Mouse (Mus musculus) neural tube, embryonic 13.5 days (tissue): ENCODE measurements around the gene Prepl. TPM values are rescaled to one million over a fixed set of nuclear protein-coding genes. Genes with fewer than 3 reads are reported as not detected.

Source experiments
- ATAC-seq: fragments of 200-750 bp; cut with Nextera tagmentation; 2 replicates; pipeline ENCODE4 v1.8.0; 2017; ENCODE audit warnings: low read depth, mild to moderate bottlenecking, moderate TSS enrichment, moderate library complexity
- H3K27ac ChIP-seq: fragments of 300-500 bp; sonication (generic); replicated peaks from 2 replicates; pipeline ENCODE4 v1.5.1; 2015; ENCODE audit warnings: moderate library complexity, mild to moderate bottlenecking, inconsistent platforms
- H3K27me3 ChIP-seq: fragments of 300-500 bp; sonication (generic); 2 replicates; pipeline ENCODE4 v1.6.1; 2015; ENCODE audit warnings: mild to moderate bottlenecking, inconsistent platforms
- H3K36me3 ChIP-seq: fragments of 300-500 bp; sonication (generic); 2 replicates; pipeline ENCODE4 v1.6.1; 2015; ENCODE audit warnings: mild to moderate bottlenecking, inconsistent platforms
- H3K4me1 ChIP-seq: fragments of 300-500 bp; sonication (generic); replicated peaks from 2 replicates; pipeline ENCODE4 v1.6.1; 2015; ENCODE audit warnings: inconsistent platforms
- H3K4me2 ChIP-seq: fragments of 300-500 bp; sonication (generic); 2 replicates; pipeline ENCODE4 v1.6.1; 2015; ENCODE audit warnings: inconsistent platforms, mild to moderate bottlenecking, moderate library complexity
- H3K4me3 ChIP-seq: fragments of 300-500 bp; sonication (generic); 2 replicates; pipeline ENCODE4 v1.5.1; 2015; ENCODE audit warnings: mild to moderate bottlenecking, inconsistent platforms
- H3K9ac ChIP-seq: fragments of 300-500 bp; sonication (generic); 2 replicates; pipeline ENCODE4 v1.6.1; 2015; ENCODE audit warnings: moderate library complexity, mild to moderate bottlenecking, inconsistent platforms
- H3K9me3 ChIP-seq: fragments of 300-500 bp; sonication (generic); 2 replicates; pipeline ENCODE4 v1.6.1; 2016; ENCODE audit warnings: inconsistent platforms
- WGBS: fragments of 180-500 bp; shearing (Covaris S2); methylation state at CpG from one replicate; pipeline ENCODE4 v1.1.7; 2015; 5-methylcytosine and 5-hydroxymethylcytosine counted together
- polyA plus RNA-seq: library from polyadenylated mRNA; unstranded; fragments of >200 nt; fragmentation: Nextera tagmentation; extraction: Ambion mirVana; gene quantifications from 2 replicates; pipeline ENCODE4 v1.2.1, GENCODE M21; 2015

Prepl gene
- polyA plus RNA-seq, 1 experiment from 2014 or later, result 93.5 TPM

- 94% methylated on average over 7 of the region's 7 CpGs for WGBS
- Histone ChIP-seq H3K9ac (no peak overlapping the region), H3K4me3 (no peak overlapping the region), H3K4me2 (no peak overlapping the region), H3K4me1 (no peaks in the 10 kb centered on the region), H3K27ac (no peak overlapping the region), H3K9me3 (no peaks in the 10 kb centered on the region), H3K27me3 (no peaks in the 10 kb centered on the region), H3K36me3 (peaks cover 66% of the 10 kb centered on the region)
- ATAC-seq, result no peak
Measured at GRCm38 (mm10) chr17:85063560-85063959, 26.5 kb downstream of the Prepl start.

GRCm38 (mm10) chr17:85059136-85059535, 30.9 kb downstream of the Prepl start:
- Histone ChIP-seq H3K4me3 (no peak overlapping the region), H3K9me3 (no peaks in the 10 kb centered on the region), H3K4me1 (no peaks in the 10 kb centered on the region), H3K27me3 (no peaks in the 10 kb centered on the region), H3K27ac (no peak overlapping the region), H3K4me2 (no peak overlapping the region), H3K36me3 (peaks cover 24% of the 10 kb centered on the region), H3K9ac (no peak overlapping the region)
- ATAC-seq, result no peak
- WGBS, result 89% methylated on average over 6 of the region's 6 CpGs

- no peaks in the 10 kb centered on the region for H3K9me3 ChIP-seq
- WGBS, result 91% methylated on average over 7 of the region's 7 CpGs
Measured at GRCm38 (mm10) chr17:85058276-85058675, 31.8 kb downstream of the Prepl start.

GRCm38 (mm10) chr17:85048379-85048778, 41.7 kb downstream of the Prepl start:
- Histone ChIP-seq H3K36me3 (no peaks in the 10 kb centered on the region), H3K4me2 (no peak overlapping the region), H3K27me3 (no peaks in the 10 kb centered on the region), H3K4me1 (no peaks in the 10 kb centered on the region), H3K9me3 (no peaks in the 10 kb centered on the region), H3K27ac (no peak overlapping the region), H3K9ac (no peak overlapping the region), H3K4me3 (no peak overlapping the region)
- 94% methylated on average over 5 of the region's 5 CpGs for WGBS
- ATAC-seq, result no peak

More at GRCm38 (mm10) chr17:85058276-85058675, 31.8 kb downstream of the Prepl start:
- H3K9ac ChIP-seq, result no peak overlapping the region
- ATAC-seq, result no peak
- no peak overlapping the region for H3K4me2 ChIP-seq
- H3K27ac ChIP-seq, result no peak overlapping the region
- no peak overlapping the region for H3K4me3 ChIP-seq
- H3K4me1 ChIP-seq, result no peaks in the 10 kb centered on the region
- peaks cover 15% of the 10 kb centered on the region for H3K36me3 ChIP-seq
- no peaks in the 10 kb centered on the region for H3K27me3 ChIP-seq

GRCm38 (mm10) chr17:85045160-85045559, 44.9 kb downstream of the Prepl start:
- WGBS, result 90% methylated on average over 12 of the region's 12 CpGs
- no peak overlapping the region for H3K4me3 ChIP-seq

GRCm38 (mm10) chr17:85044466-85044865, 45.6 kb downstream of the Prepl start:
- Histone ChIP-seq H3K27me3 (no peaks in the 10 kb centered on the region), H3K9ac (no peak overlapping the region), H3K4me1 (no peaks in the 10 kb centered on the region), H3K4me2 (no peak overlapping the region), H3K27ac (no peak overlapping the region), H3K36me3 (no peaks in the 10 kb centered on the region), H3K4me3 (no peak overlapping the region), H3K9me3 (no peaks in the 10 kb centered on the region)
- ATAC-seq, result no peak
- 94% methylated on average over 5 of the region's 5 CpGs for WGBS

More at GRCm38 (mm10) chr17:85045160-85045559, 44.9 kb downstream of the Prepl start:
- Histone ChIP-seq H3K27ac (no peak overlapping the region), H3K36me3 (no peaks in the 10 kb centered on the region), H3K4me1 (no peaks in the 10 kb centered on the region), H3K9me3 (no peaks in the 10 kb centered on the region), H3K9ac (no peak overlapping the region), H3K4me2 (no peak overlapping the region), H3K27me3 (no peaks in the 10 kb centered on the region)
- ATAC-seq, result no peak

- 86% methylated on average over 6 of the region's 6 CpGs for WGBS
- H3K27me3 ChIP-seq, result no peaks in the 10 kb centered on the region
- no peaks in the 10 kb centered on the region for H3K4me1 ChIP-seq
- no peak overlapping the region for H3K27ac ChIP-seq
- H3K9ac ChIP-seq, result no peak overlapping the region
- no peaks in the 10 kb centered on the region for H3K9me3 ChIP-seq
- H3K4me3 ChIP-seq, result no peak overlapping the region
- no peak overlapping the region for H3K4me2 ChIP-seq
- no peaks in the 10 kb centered on the region for H3K36me3 ChIP-seq
- ATAC-seq, result no peak
Measured at GRCm38 (mm10) chr17:85043404-85043816, 46.6 kb downstream of the Prepl start.

- Histone ChIP-seq H3K9ac (no peak overlapping the region), H3K4me1 (no peaks in the 10 kb centered on the region), H3K4me3 (no peak overlapping the region), H3K4me2 (no peak overlapping the region), H3K27ac (no peak overlapping the region), H3K36me3 (no peaks in the 10 kb centered on the region), H3K9me3 (no peaks in the 10 kb centered on the region), H3K27me3 (no peaks in the 10 kb centered on the region)
- ATAC-seq, result no peak
- WGBS, result 74% methylated on average over 6 of the region's 6 CpGs
Measured at GRCm38 (mm10) chr17:85042419-85042818, 47.6 kb downstream of the Prepl start.

- H3K36me3 ChIP-seq, result no peaks in the 10 kb centered on the region
- WGBS, result 76% methylated on average over 7 of the region's 7 CpGs
- H3K9me3 ChIP-seq, result no peaks in the 10 kb centered on the region
- H3K27ac ChIP-seq, result no peak overlapping the region
- H3K4me1 ChIP-seq, result no peaks in the 10 kb centered on the region
- no peak overlapping the region for H3K9ac ChIP-seq
- no peak overlapping the region for H3K4me3 ChIP-seq
- ATAC-seq, result no peak
- no peaks in the 10 kb centered on the region for H3K27me3 ChIP-seq
- no peak overlapping the region for H3K4me2 ChIP-seq
Measured at GRCm38 (mm10) chr17:85040913-85041312, 49.1 kb downstream of the Prepl start.

GRCm38 (mm10) chr17:85038761-85039160, 51.3 kb downstream of the Prepl start:
- WGBS, result 93% methylated on average over 5 of the region's 5 CpGs

GRCm38 (mm10) chr17:85038311-85038710, 51.7 kb downstream of the Prepl start:
- ATAC-seq, result no peak

More at GRCm38 (mm10) chr17:85038761-85039160, 51.3 kb downstream of the Prepl start:
- H3K27me3 ChIP-seq, result no peaks in the 10 kb centered on the region
- H3K9me3 ChIP-seq, result no peaks in the 10 kb centered on the region
- H3K36me3 ChIP-seq, result no peaks in the 10 kb centered on the region
- no peak overlapping the region for H3K9ac ChIP-seq
- H3K4me2 ChIP-seq, result no peak overlapping the region
- no peaks in the 10 kb centered on the region for H3K4me1 ChIP-seq
- ATAC-seq, result no peak
- H3K4me3 ChIP-seq, result no peak overlapping the region
- H3K27ac ChIP-seq, result no peak overlapping the region

GRCm38 (mm10) chr17:85037855-85038254, 52.2 kb downstream of the Prepl start:
- Histone ChIP-seq H3K4me3 (no peak overlapping the region), H3K27me3 (no peaks in the 10 kb centered on the region), H3K9me3 (no peaks in the 10 kb centered on the region), H3K36me3 (no peaks in the 10 kb centered on the region), H3K4me1 (no peaks in the 10 kb centered on the region), H3K27ac (no peak overlapping the region), H3K4me2 (no peak overlapping the region), H3K9ac (no peak overlapping the region)
- no peak for ATAC-seq
- 85% methylated on average over 5 of the region's 5 CpGs for WGBS

More at GRCm38 (mm10) chr17:85038311-85038710, 51.7 kb downstream of the Prepl start:
- no peak overlapping the region for H3K9ac ChIP-seq
- no peak overlapping the region for H3K4me2 ChIP-seq
- no peaks in the 10 kb centered on the region for H3K4me1 ChIP-seq
- H3K4me3 ChIP-seq, result no peak overlapping the region
- no peak overlapping the region for H3K27ac ChIP-seq
- no peaks in the 10 kb centered on the region for H3K36me3 ChIP-seq
- 83% methylated on average over 4 of the region's 4 CpGs for WGBS
- no peaks in the 10 kb centered on the region for H3K27me3 ChIP-seq
- no peaks in the 10 kb centered on the region for H3K9me3 ChIP-seq

GRCm38 (mm10) chr17:85034068-85034467, 56.0 kb downstream of the Prepl start:
- no peak for ATAC-seq
- H3K4me2 ChIP-seq, result no peak overlapping the region
- H3K4me3 ChIP-seq, result no peak overlapping the region
- H3K9ac ChIP-seq, result no peak overlapping the region
- WGBS, result 73% methylated on average over 11 of the region's 11 CpGs
- H3K27me3 ChIP-seq, result no peaks in the 10 kb centered on the region
- no peaks in the 10 kb centered on the region for H3K36me3 ChIP-seq
- no peaks in the 10 kb centered on the region for H3K4me1 ChIP-seq
- H3K27ac ChIP-seq, result no peak overlapping the region
- no peaks in the 10 kb centered on the region for H3K9me3 ChIP-seq
